Mouse (Mus musculus): Measurements from ENCODE around the gene Ctnnbip1. TPM values are rescaled to one million over a fixed set of nuclear protein-coding genes. Genes with fewer than 3 reads are reported as not detected.
A peak's percentile ranks its signal among the peaks of the same experiment; 100 is the strongest.

Ctnnbip1 gene
- polyA plus RNA-seq, 1 experiment: 16.0 TPM

- WGBS: 78% methylated on average over 1 of the region's 1 CpGs
- no peak overlapping the region for H3K4me3 ChIP-seq (replicated peaks; ENCODE audit: extremely low read depth, low read depth, low read length)
- DNase-seq: no peak
- no peaks in the 10 kb centered on the region; the same call in none of the 2 replicates for H3K4me1 ChIP-seq (ENCODE audit: control insufficient read depth, insufficient read depth, low read length)
- TF ChIP-seq CTCF (IDR thresholded peaks at IDR 0.05; ENCODE audit: insufficient read depth, low read length) (no peak), POLR2A (IDR thresholded peaks at IDR 0.05; ENCODE audit: borderline replicate concordance, extremely low read depth, low read depth, low read length) (no peak)
These were observed 72.2 kb downstream of the Ctnnbip1 start for GRCm38 (mm10) chr4:149590200-149590599.

GRCm38 (mm10) chr4:149591486-149591885, 73.5 kb downstream of the Ctnnbip1 start:
- WGBS: 83% methylated on average over 2 of the region's 2 CpGs

GRCm38 (mm10) chr4:149594913-149595581, 77.0 kb downstream of the Ctnnbip1 start:
- Histone ChIP-seq H3K4me1 (ENCODE audit: control insufficient read depth, insufficient read depth, low read length) (peaks cover 7% of the 10 kb centered on the region), H3K4me3 (replicated peaks; ENCODE audit: extremely low read depth, low read depth, low read length) (no peak overlapping the region)
- 71% methylated on average over 9 of the region's 9 CpGs for WGBS
- TF ChIP-seq POLR2A (IDR thresholded peaks at IDR 0.05; ENCODE audit: borderline replicate concordance, extremely low read depth, low read depth, low read length): no peak
- TF ChIP-seq CTCF (IDR thresholded peaks at IDR 0.05; ENCODE audit: insufficient read depth, low read length): no peak
- DNase-seq: no peak

More at GRCm38 (mm10) chr4:149591486-149591885, 73.5 kb downstream of the Ctnnbip1 start:
- no peak for TF ChIP-seq POLR2A (IDR thresholded peaks at IDR 0.05; ENCODE audit: borderline replicate concordance, extremely low read depth, low read depth, low read length)
- no peak for TF ChIP-seq CTCF (IDR thresholded peaks at IDR 0.05; ENCODE audit: insufficient read depth, low read length)
- no peak for DNase-seq
- Histone ChIP-seq H3K4me1 (ENCODE audit: control insufficient read depth, insufficient read depth, low read length) (no peaks in the 10 kb centered on the region; the same call in none of the 2 replicates), H3K4me3 (replicated peaks; ENCODE audit: extremely low read depth, low read depth, low read length) (no peak overlapping the region)

- no peak for TF ChIP-seq CTCF (IDR thresholded peaks at IDR 0.05; ENCODE audit: insufficient read depth, low read length)
These were observed 79.7 kb downstream of the Ctnnbip1 start for GRCm38 (mm10) chr4:149597641-149598208.

GRCm38 (mm10) chr4:149599549-149599948, 81.5 kb downstream of the Ctnnbip1 start:
- Histone ChIP-seq H3K4me3 (replicated peaks; ENCODE audit: extremely low read depth, low read depth, low read length) (no peak overlapping the region), H3K4me1 (ENCODE audit: control insufficient read depth, insufficient read depth, low read length) (peaks cover 11% of the 10 kb centered on the region)
- DNase-seq: no peak
- WGBS: 97% methylated on average over 6 of the region's 6 CpGs
- no peak for TF ChIP-seq CTCF (IDR thresholded peaks at IDR 0.05; ENCODE audit: insufficient read depth, low read length)
- no peak for TF ChIP-seq POLR2A (IDR thresholded peaks at IDR 0.05; ENCODE audit: borderline replicate concordance, extremely low read depth, low read depth, low read length)

More at GRCm38 (mm10) chr4:149597641-149598208, 79.7 kb downstream of the Ctnnbip1 start:
- DNase-seq: peak; percentile 39
- Histone ChIP-seq H3K4me1 (ENCODE audit: control insufficient read depth, insufficient read depth, low read length) (peaks cover 11% of the 10 kb centered on the region), H3K4me3 (replicated peaks; ENCODE audit: extremely low read depth, low read depth, low read length) (no peak overlapping the region)
- 56% methylated on average over 12 of the region's 12 CpGs for WGBS

- no peak for DNase-seq
- Histone ChIP-seq H3K4me3 (replicated peaks; ENCODE audit: extremely low read depth, low read depth, low read length) (no peak overlapping the region), H3K4me1 (ENCODE audit: control insufficient read depth, insufficient read depth, low read length) (peaks cover 11% of the 10 kb centered on the region)
- TF ChIP-seq POLR2A (IDR thresholded peaks at IDR 0.05; ENCODE audit: borderline replicate concordance, extremely low read depth, low read depth, low read length): no peak
- 66% methylated on average over 4 of the region's 4 CpGs for WGBS
These were observed 82.1 kb downstream of the Ctnnbip1 start for GRCm38 (mm10) chr4:149600130-149600529.

- Histone ChIP-seq H3K4me1 (ENCODE audit: control insufficient read depth, insufficient read depth, low read length) (peaks cover 11% of the 10 kb centered on the region), H3K4me3 (replicated peaks; ENCODE audit: extremely low read depth, low read depth, low read length) (no peak overlapping the region)
- peak; percentile 32 for DNase-seq
- 35% methylated on average over 4 of the region's 4 CpGs for WGBS
- TF ChIP-seq POLR2A (IDR thresholded peaks at IDR 0.05; ENCODE audit: borderline replicate concordance, extremely low read depth, low read depth, low read length) (no peak), CTCF (IDR thresholded peaks at IDR 0.05; ENCODE audit: insufficient read depth, low read length) (no peak)
These were observed 83.4 kb downstream of the Ctnnbip1 start for GRCm38 (mm10) chr4:149601484-149601883.

GRCm38 (mm10) chr4:149602236-149602635, 84.2 kb downstream of the Ctnnbip1 start:
- H3K4me3 ChIP-seq (replicated peaks; ENCODE audit: extremely low read depth, low read depth, low read length): no peak overlapping the region
- no peak for TF ChIP-seq CTCF (IDR thresholded peaks at IDR 0.05; ENCODE audit: insufficient read depth, low read length)
- no peak for TF ChIP-seq POLR2A (IDR thresholded peaks at IDR 0.05; ENCODE audit: borderline replicate concordance, extremely low read depth, low read depth, low read length)
- 50% methylated on average over 7 of the region's 7 CpGs for WGBS

GRCm38 (mm10) chr4:149603860-149604259, 85.8 kb downstream of the Ctnnbip1 start:
- peaks cover 10% of the 10 kb centered on the region for H3K4me1 ChIP-seq (ENCODE audit: control insufficient read depth, insufficient read depth, low read length)
- DNase-seq: no peak
- 52% methylated on average over 1 of the region's 1 CpGs for WGBS

More at GRCm38 (mm10) chr4:149602236-149602635, 84.2 kb downstream of the Ctnnbip1 start:
- peaks cover 11% of the 10 kb centered on the region for H3K4me1 ChIP-seq (ENCODE audit: control insufficient read depth, insufficient read depth, low read length)
- no peak for DNase-seq

GRCm38 (mm10) chr4:149604518-149604917, 86.5 kb downstream of the Ctnnbip1 start:
- TF ChIP-seq POLR2A (IDR thresholded peaks at IDR 0.05; ENCODE audit: borderline replicate concordance, extremely low read depth, low read depth, low read length) (no peak), CTCF (IDR thresholded peaks at IDR 0.05; ENCODE audit: insufficient read depth, low read length) (peak; percentile 14; the same call in 1 of the 2 replicates)
- no peak overlapping the region for H3K4me3 ChIP-seq (replicated peaks; ENCODE audit: extremely low read depth, low read depth, low read length)
- peaks cover 10% of the 10 kb centered on the region for H3K4me1 ChIP-seq (ENCODE audit: control insufficient read depth, insufficient read depth, low read length)
- 84% methylated on average over 3 of the region's 3 CpGs for WGBS
- DNase-seq: no peak

More at GRCm38 (mm10) chr4:149603860-149604259, 85.8 kb downstream of the Ctnnbip1 start:
- no peak overlapping the region for H3K4me3 ChIP-seq (replicated peaks; ENCODE audit: extremely low read depth, low read depth, low read length)
- TF ChIP-seq CTCF (IDR thresholded peaks at IDR 0.05; ENCODE audit: insufficient read depth, low read length) (no peak), POLR2A (IDR thresholded peaks at IDR 0.05; ENCODE audit: borderline replicate concordance, extremely low read depth, low read depth, low read length) (no peak)

All from lung, adult 2 months (tissue).